Mouse (Mus musculus) bone marrow, adult 2 months (tissue): ENCODE measurements around the gene Nradd. TPM values are rescaled to one million over a fixed set of nuclear protein-coding genes. Genes with fewer than 3 reads are reported as not detected.

Experiments
- H3K27ac ChIP-seq: fragments of 200-500 bp; 2 replicates; pipeline ENCODE4 v1.5.1; 2012; ENCODE audit warnings: low read depth, mild to moderate bottlenecking, control low read depth, inconsistent platforms, low read length; ENCODE audit not compliant: control insufficient read depth, poor library complexity, insufficient read depth
- H3K4me1 ChIP-seq: fragments of 200-500 bp; 2 replicates; pipeline ENCODE4 v1.6.1; 2011; ENCODE audit warnings: low read length; ENCODE audit not compliant: control insufficient read depth, insufficient read depth
- H3K4me3 ChIP-seq: fragments of 200-500 bp; replicated peaks from 2 replicates; pipeline ENCODE3; 2011; ENCODE audit warnings: mild to moderate bottlenecking, low read depth, low read length, control low read depth; ENCODE audit not compliant: control insufficient read depth
- CTCF ChIP-seq: fragments of 200-500 bp; IDR thresholded peaks from 2 replicates; pipeline ENCODE4 v1.5.1; 2011; ENCODE audit warnings: low read length, control low read depth; ENCODE audit not compliant: control insufficient read depth, insufficient read depth
- POLR2A ChIP-seq: fragments of 200-500 bp; IDR thresholded peaks from 2 replicates; pipeline ENCODE4 v1.6.1; 2011; ENCODE audit warnings: low read depth, mild to moderate bottlenecking, control low read depth, low read length, borderline replicate concordance; ENCODE audit not compliant: control insufficient read depth
- WGBS: fragments of 180-500 bp; shearing (Covaris S2); methylation state at CpG from one replicate; pipeline ENCODE4 v1.1.7; 2018; 5-methylcytosine and 5-hydroxymethylcytosine counted together
- polyA plus RNA-seq: library from polyadenylated mRNA; stranded (reverse); fragments of >200 nt; gene quantifications from 2 replicates; pipeline ENCODE4 v1.2.4, GENCODE M21; 2011; ENCODE audit warnings: low replicate concordance; ENCODE audit not compliant: missing spikeins, insufficient read depth, insufficient read length

Nradd gene
- polyA plus RNA-seq, 1 experiment: 23.7 TPM

DNA sequence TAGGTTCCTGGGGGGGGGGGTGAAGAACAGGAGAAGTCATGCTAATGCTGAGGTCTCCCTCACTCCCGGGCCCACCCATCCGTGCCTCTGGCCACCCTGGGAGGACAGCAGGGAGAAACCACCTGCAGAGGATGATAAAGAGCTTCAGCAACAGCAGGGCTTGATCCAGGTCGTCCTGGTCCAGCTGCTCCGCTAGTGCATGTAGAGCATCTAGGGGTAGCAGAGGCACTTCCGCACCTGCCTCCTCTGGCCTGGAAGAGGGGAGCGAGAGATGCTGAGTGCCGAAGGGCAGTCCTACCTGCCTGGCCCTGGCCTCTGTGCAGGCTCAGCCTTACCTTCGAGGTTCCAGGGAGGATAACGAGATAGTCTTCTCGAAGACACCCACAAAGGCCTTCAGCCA, 20.0 kb upstream of the Nradd start:
- TF ChIP-seq POLR2A: no peak
- no peak for TF ChIP-seq CTCF
- WGBS: 67% methylated on average over 10 of the region's 10 CpGs
- peak overlapping the region; percentile 40 for H3K4me3 ChIP-seq
- H3K4me1 ChIP-seq: peaks cover 10% of the 10 kb centered on the region; the same call in 1 of the 2 replicates
- H3K27ac ChIP-seq: no peak overlapping the region

DNA sequence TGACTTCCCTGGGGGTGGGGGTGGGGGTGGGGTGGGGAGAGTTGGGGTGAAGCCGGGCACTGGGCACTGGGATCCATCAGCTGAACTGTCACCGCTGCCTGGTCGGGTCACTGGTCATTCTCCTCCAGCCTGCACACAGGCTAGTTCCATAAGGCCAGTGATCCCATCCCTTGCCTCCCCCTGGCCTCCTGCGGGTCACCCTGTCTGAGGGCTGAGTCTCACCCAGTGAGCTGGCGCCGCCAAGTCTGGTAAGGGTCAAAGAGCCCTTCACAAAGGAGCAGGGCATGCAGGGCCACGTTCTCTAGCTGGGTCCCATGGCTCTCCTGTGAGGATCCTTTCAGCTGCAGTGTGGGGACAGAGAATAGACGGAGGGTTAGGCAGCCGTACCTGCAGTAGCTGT, 19.5 kb upstream of the Nradd start:
- 69% methylated on average over 9 of the region's 9 CpGs for WGBS
- Histone ChIP-seq H3K27ac (no peak overlapping the region), H3K4me3 (peak overlapping the region; percentile 18), H3K4me1 (peaks cover 10% of the 10 kb centered on the region; the same call in 1 of the 2 replicates)
- TF ChIP-seq POLR2A (no peak), CTCF (no peak)

DNA sequence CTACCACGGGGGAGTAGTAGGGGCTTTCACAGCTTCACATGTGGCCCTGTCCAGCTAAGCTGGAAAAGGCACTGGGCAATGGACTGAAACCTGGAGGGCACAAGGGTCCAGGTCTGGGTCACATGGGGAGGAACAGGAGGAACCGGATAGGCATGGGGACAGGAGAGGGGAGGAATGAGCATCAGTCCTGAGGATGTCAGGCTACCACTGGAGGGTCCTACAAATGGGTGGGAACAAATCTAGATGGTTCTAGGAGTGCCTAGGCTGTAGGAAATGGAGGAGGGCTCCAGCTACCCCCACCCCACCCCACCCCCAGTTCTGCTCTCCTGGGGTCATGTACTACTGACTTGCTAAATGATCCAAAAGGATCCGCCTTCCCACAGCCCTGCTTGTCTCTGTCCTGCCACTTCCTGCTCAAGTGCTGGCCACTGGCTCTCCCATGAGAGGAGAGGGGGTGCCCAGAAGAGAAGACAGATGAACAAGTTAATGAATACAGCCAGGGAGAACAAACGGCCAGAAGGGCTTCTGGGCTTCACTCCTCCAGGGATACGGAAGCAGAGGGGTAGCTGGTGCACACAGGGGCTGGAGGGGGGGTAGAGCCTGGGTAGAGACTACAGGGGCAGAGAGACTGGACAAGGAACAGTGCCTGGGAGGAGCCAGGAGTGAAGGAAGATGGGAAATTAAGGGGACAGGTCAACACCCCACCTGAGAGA, 18.7 kb upstream of the Nradd start:
- Histone ChIP-seq H3K27ac (no peak overlapping the region), H3K4me1 (peaks cover 8% of the 10 kb centered on the region; the same call in 1 of the 2 replicates), H3K4me3 (peak overlapping the region; percentile 31)
- WGBS: 60% methylated on average over 5 of the region's 5 CpGs
- TF ChIP-seq POLR2A (no peak), CTCF (no peak)

DNA sequence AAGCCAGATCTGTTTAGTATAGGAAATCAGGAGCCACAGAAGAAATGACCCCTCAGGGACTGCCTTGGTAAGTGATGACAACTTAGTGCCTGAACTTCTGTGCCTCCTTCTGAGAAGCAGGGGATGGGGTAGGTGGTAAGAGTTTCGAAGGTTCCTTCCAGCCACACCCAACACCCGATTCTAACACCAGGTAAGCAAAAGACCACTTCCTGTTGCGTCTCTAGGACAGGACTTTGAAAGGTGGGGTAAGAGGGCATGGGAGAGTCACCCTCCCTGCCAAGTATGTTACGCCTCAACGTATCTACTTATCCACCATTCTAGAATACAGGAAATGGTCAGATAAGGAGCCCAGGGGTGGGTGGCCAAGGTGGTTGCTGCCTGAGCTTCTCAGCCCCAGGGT, 16.8 kb upstream of the Nradd start:
- peak overlapping the region; percentile 9; the same call in 1 of the 2 replicates for H3K27ac ChIP-seq
- H3K4me3 ChIP-seq: no peak overlapping the region
- peaks cover 4% of the 10 kb centered on the region; the same call in 1 of the 2 replicates for H3K4me1 ChIP-seq
- no peak for TF ChIP-seq POLR2A
- TF ChIP-seq CTCF: no peak
- 34% methylated on average over 5 of the region's 5 CpGs for WGBS

- TF ChIP-seq CTCF (no peak), POLR2A (no peak)
- H3K4me3 ChIP-seq: no peak overlapping the region
- H3K4me1 ChIP-seq: no peaks in the 10 kb centered on the region; the same call in 1 of the 2 replicates
- H3K27ac ChIP-seq: no peak overlapping the region
- 76% methylated on average over 10 of the region's 10 CpGs for WGBS
Observed at GRCm38 (mm10) chr9:110638611-110639021, 14.4 kb upstream of the Nradd start.

DNA sequence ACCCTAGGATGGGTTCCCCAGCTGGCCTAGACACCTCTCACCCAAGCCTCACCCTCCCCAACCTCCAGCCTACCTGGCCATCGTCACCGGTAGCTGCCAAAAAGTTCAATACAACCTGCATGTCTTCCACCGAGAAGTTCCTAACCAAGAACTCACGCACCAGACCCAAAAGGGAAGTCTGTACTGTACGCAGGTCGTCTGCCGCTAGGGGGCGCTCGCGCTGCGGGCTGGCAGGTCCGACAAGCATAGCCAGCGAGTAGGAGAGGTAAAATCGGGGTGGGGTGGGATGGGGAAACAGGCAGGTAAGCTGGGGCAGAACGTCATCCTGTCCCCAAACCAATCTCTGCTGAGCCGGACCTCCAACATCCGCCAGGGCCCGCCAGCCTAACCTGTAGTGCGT, 11.0 kb upstream of the Nradd start:
- Histone ChIP-seq H3K4me3 (no peak overlapping the region), H3K4me1 (no peaks in the 10 kb centered on the region), H3K27ac (no peak overlapping the region)
- TF ChIP-seq POLR2A (no peak), CTCF (peak; percentile 97)
- 17% methylated on average over 19 of the region's 19 CpGs for WGBS

GRCm38 (mm10) chr9:110633882-110634281, 9.6 kb upstream of the Nradd start:
- WGBS: 85% methylated on average over 17 of the region's 17 CpGs
- no peak overlapping the region; the same call in 1 of the 2 replicates for H3K27ac ChIP-seq
- H3K4me3 ChIP-seq: no peak overlapping the region
- TF ChIP-seq CTCF: no peak
- no peak for TF ChIP-seq POLR2A
- no peaks in the 10 kb centered on the region for H3K4me1 ChIP-seq

GRCm38 (mm10) chr9:110632671-110633070, 8.4 kb upstream of the Nradd start:
- H3K27ac ChIP-seq: no peak overlapping the region
- TF ChIP-seq CTCF (no peak), POLR2A (no peak)
- H3K4me3 ChIP-seq: no peak overlapping the region
- WGBS: 92% methylated on average over 15 of the region's 15 CpGs
- no peaks in the 10 kb centered on the region for H3K4me1 ChIP-seq
